Mouse (Mus musculus) thymus, postnatal 10 days (tissue): Measurements from ENCODE around the gene Meis1.

Source experiments
- DNase-seq, 2 experiments: peaks; one replicate each; pipeline ENCODE4 v3.0.0; 2021; ENCODE audit warnings: low spot score in 2 of 2

The Meis1 gene

GRCm38 (mm10) chr11:19018489-19019203 lies at the start of gene Meis1:
TSS of gene Meis1 (minus strand) at chr11:19018985.
- peak; percentile 20 to 29 for DNase-seq

DNA sequence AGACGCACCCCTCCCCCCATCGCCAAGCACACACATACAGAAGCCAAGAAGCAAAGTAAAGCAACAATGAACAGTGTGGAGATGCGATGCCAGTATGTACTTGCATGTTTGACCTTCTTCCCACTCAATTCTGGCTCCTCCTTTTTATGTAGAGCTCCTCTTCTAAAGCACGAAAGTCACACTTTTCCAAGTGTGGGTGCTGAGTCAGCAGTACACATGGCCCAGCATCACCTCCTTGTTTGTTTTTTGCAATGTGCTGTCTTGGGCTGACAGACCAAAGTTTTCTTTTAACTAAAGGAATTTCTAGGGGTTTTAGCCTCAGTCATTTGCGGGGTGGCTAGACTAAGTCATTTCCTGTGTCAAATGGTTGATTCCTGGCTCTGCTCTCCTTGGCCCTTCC lies 48.5 kb upstream of the Meis1 start:
- no peak for DNase-seq

- DNase-seq, result no peak
These were observed 30.5 kb upstream of the Meis1 start for GRCm38 (mm10) chr11:19049276-19049675.

GRCm38 (mm10) chr11:19036595-19037166 lies 17.9 kb upstream of the Meis1 start:
- no peak for DNase-seq

DNA sequence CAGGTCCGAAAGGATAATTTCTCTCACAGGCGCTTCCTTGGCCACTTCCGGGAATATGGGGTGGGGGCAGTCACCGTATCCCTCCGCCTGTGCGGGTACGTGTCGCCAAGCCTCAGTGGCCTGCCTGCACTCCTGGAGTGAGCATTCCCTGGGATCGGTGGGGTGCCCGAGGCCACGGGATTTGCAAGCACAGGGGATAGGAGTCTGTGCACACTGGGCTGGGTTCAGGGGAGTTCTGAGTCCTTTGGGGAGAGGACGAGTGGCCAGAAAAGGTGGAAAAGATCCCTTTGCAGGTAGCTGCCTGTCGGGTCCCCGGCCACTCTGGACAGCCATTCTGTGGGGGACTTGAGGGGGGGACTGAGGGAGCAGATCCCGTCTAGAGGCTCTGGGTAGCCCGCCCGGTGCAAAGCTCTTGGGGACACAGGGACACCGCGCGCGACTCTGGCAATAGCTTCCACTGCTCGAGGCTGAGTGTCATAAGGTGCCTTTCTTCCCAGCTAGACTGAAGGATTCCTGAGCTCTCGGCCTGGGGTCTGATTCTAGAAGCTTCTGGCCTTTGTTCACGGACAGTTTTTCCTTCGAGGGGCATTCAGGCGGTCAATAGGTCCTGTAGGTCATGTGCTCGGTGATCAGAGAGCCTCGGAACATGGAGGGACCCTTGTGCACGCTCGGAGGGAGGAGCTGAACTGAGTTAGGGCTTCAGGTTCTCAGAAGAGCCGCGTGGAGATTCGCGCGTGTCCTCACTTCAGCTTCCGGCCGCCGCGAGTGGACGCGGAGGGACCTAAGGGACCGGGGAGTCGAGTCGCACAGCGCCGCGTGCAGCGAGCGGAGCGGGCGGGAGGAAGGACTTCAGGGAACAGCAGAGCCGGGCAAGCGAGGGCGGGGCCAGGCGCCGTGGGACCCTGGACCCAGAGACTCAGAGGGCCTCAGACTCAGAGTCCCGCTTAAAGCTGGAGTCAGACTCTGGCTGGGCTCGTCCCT lies 8.1 kb upstream of the Meis1 start:
- DNase-seq, result no peak

- DNase-seq, result no peak
These were observed 7.3 kb upstream of the Meis1 start for GRCm38 (mm10) chr11:19025976-19026520.

GRCm38 (mm10) chr11:19024496-19025265 lies 5.9 kb upstream of the Meis1 start:
- no peak for DNase-seq

DNA sequence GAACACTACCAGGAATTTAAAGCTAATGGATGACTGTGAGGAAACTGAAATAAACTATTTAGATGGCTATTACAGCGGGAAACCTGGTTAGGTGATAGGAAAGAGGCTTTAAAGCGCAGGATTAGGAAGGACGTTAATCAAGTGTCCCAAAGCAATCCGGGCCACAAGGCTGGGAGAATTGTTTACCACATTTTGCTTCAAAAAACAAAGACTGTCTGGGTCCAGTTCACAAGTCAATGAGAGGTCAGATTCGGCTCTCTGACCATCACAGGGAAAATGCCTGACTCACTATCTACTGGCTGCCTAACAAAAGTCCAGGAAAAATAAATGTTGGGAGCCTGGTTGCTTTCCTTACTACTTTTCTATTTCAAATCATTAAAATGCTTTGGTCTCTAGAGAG lies 4.6 kb upstream of the Meis1 start:
- DNase-seq, result no peak

DNA sequence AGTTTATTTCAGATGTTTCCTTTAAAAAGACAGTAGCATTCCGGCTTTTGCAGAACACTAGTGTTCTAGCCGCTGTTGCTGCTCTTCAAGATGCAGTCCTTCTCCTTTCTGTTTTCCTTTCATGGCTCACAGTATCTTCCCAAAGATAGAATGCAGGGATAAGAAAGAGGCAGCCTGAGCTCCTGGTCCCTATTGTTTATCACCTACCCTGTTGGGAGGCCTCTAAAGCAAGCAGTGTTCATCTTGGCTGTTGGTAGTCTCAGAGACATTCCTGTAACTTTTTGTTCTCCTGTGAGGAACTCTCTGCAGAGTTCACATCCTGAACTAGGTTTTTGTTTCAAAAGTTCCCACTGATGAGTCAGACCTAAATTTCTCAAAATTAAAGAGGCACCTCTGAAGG lies 3.8 kb upstream of the Meis1 start:
- no peak for DNase-seq

- DNase-seq, result no peak
These were observed 2.3 kb upstream of the Meis1 start for GRCm38 (mm10) chr11:19020951-19021710.

GRCm38 (mm10) chr11:19020371-19020824 lies 1.6 kb upstream of the Meis1 start:
- DNase-seq, result peak; percentile 13 to 26

GRCm38 (mm10) chr11:19019204-19020171 lies 703 bp upstream of the Meis1 start:
- no peak for DNase-seq

DNA sequence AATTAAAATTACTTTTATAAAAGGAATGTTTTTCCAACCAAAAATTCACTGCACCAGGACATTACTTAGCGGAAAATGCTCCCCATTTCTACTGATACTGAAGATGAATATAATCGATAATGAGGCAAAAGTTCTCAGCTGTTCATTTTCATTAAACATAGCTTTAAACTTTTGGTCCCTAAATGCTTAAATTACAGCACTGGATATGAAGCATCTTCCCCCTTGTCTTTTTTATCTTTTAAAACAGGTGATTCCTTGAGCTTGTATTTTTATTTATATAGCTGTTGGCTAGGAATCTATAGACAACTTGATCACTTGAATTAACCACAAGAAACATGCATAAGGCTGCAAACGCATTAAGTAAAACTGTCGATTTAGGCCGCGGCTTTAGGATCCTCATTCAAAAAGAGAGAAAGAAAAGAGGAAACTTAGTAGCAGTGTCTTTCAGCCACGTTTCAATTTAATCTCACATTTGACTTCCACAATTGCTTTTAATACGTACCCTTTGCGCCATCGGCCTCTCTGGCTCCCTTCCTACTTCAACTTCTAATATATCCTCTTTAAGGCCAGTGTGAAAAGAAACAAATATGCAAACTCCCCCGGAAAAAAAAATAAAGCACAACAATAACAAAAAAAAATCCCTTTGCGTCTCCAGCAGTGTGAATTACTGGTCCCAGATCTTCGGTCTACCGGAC lies 919 bp downstream of the Meis1 start:
- no peak for DNase-seq

DNA sequence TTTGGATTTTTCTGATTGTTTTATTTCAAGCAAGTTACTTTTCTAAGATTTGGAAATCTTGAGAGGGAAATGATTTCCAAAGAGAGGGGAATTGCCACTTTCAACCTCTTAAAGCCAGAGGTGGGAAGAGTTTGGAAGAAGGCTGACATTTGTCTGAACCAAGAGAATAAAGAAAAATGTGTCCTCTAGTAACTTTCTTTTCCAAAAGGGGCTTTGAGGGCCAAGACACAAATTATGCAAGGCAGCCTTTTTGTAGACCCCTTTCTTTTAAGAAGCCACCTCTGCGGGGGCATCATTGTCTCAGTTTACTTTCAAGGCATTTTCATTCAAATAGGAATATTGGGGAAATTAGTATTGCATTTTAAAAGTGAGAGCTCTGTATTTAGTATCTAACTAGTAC lies 1.5 kb downstream of the Meis1 start:
- DNase-seq, result no peak

DNA sequence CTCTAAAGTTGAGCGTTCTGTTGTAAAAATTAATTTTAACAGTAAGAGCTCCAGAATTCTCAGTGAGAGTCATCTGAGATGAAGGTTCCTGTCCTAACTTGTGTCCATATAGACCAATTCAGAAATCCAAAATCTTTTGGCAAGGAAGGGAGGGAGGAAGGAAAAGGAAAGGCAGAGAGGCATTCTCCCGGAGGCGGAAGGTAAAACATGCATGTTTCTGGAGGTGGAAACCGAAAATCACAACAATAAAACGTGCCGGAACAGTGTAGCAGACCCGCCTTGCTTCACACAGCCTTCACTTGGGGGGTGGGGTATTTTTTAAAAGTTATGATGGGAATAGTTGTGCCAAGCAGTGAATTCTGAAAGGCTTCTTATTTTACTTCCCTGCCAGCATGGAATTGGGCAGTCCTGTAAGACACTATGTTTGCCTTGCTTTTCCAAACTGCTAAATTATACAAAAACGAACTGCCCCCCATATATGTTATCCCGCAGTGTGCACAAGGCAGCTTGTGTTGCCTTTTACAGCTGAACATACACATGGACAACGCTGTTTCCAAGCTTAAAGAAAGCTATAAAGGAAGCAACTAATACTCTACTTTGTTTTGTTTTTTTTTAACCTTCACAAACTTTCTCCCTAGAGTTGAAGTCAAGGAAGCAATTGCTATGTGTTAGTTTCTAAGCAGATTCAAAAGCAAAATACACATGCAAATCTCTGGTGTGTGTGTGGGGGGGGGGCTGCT lies 2.1 kb downstream of the Meis1 start:
- no peak for DNase-seq

GRCm38 (mm10) chr11:19015731-19016461 lies 2.9 kb downstream of the Meis1 start:
- no peak for DNase-seq

DNA sequence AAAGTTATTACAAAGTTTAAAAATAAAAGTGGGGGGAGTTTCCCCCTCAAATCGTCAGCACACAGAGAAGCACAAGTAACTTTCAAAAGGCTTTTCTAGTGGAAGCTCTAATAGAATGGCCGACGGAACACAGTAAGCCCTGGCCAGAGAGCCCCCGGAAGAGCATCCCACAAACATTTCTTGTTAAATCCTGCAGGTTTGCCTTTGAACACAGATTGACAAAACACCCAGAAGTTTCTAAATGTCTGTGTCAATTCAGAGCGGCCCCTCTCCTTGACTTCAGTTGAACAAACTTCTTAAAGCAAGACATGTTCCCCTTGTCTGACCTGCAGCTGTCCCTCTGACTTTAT lies 3.4 kb downstream of the Meis1 start:
- no peak for DNase-seq
